Mouse (Mus musculus): ENCODE results near the gene M1ap.

M1ap gene

GRCm38 (mm10) chr6:83006114-83006513 is 59.4 kb downstream of the M1ap start:
- no peak for DNase-seq (ENCODE audit: extremely low spot score, low read depth, low spot score)

GRCm38 (mm10) chr6:83008659-83009058 is 62.0 kb downstream of the M1ap start:
- DNase-seq (ENCODE audit: extremely low spot score, low read depth, low spot score) = no peak

GRCm38 (mm10) chr6:83010010-83010409 is 63.3 kb downstream of the M1ap start:
- DNase-seq (ENCODE audit: extremely low spot score, low read depth, low spot score) = no peak

DNA sequence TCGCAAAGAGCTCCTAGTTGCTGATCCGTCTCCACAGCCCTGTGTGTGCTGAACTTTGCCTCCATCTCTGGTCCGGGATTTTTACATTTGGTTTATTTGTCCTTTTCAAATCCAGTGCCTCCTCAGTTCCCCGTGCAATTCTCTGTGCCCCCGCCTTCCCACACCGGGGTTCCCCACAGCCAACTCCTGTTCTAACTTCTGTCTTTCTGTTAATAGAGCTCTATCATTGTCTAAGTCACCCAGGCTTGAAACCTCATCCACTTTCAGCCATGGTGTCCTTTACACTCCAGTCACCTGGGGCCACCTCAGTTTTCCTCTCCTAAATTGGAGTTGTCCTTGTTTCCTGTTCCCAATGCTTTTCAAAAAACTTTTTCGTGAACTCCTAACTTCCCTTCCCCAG is 64.6 kb downstream of the M1ap start:
- DNase-seq (ENCODE audit: extremely low spot score, low read depth, low spot score) = no peak

- no peak for DNase-seq (ENCODE audit: extremely low spot score, low read depth, low spot score)
These were observed 65.1 kb downstream of the M1ap start for GRCm38 (mm10) chr6:83011756-83012155.

DNA sequence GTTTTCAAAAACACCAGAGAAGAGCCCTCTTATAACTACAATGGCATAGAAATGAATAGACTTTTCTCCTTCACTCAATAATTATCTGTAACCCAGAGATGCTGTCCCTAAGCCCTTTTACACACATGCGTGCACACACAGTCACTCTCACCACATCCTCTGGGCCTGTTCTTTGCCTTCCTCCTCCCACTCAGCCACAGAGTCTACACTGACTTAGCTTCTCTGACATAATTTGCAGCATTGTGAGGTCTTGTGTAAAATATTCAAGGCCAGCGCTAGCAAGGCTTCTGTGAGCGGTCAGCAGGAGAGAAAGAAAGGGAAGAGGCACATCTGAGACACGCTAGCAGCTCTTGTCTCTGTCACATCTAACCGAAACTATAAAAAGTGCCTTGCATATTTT is 66.7 kb downstream of the M1ap start:
- no peak for DNase-seq (ENCODE audit: extremely low spot score, low read depth, low spot score)

GRCm38 (mm10) chr6:83014482-83015466 is 68.1 kb downstream of the M1ap start:
- no peak for DNase-seq (ENCODE audit: extremely low spot score, low read depth, low spot score)

DNA sequence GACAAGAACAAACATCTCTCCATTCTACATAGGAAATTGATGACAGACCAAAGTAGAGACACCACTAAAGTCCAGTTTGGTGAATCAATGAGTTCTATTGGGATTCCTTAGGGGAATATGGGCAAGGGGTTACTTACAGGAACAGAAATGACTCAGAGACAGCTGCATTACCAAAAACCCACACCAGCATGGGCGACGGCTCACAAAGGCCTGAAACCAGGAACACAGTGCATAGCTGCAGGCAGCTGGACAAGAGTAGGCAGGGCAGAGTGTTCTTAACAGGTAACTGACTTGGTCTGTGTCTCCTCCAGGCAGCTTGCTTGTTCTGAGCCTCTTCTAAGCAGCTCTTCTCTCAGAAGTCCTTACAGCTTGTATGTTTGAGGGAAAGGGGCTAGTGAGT is 69.0 kb downstream of the M1ap start:
- no peak for DNase-seq (ENCODE audit: extremely low spot score, low read depth, low spot score)

DNA sequence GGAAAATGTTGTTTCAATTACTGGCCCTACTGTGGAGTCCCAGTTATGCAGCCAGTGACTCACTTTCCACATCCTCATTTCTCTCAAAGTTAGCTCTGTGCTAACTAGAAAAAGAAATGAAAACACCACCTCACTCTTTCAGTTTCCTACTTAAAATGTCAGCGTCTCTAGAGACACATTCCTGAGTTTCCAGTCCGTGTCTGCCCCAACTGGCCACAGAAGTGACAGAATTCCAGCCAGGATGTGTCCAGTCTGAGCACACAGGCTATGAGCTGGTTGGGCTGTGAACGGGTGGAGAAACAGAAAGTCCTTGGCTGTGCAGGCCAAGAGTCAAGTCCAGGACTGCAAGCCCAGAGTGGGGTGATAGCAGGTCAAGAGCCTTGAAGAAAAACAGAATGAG is 70.5 kb downstream of the M1ap start:
- DNase-seq (ENCODE audit: extremely low spot score, low read depth, low spot score) = no peak

GRCm38 (mm10) chr6:83019044-83019443 is 72.3 kb downstream of the M1ap start:
- DNase-seq (ENCODE audit: extremely low spot score, low read depth, low spot score) = no peak

GRCm38 (mm10) chr6:83020121-83020520 is 73.4 kb downstream of the M1ap start:
- no peak for DNase-seq (ENCODE audit: extremely low spot score, low read depth, low spot score)

GRCm38 (mm10) chr6:83020836-83021593 is 74.3 kb downstream of the M1ap start:
- DNase-seq (ENCODE audit: extremely low spot score, low read depth, low spot score) = no peak

- no peak for DNase-seq (ENCODE audit: extremely low spot score, low read depth, low spot score)
These were observed 76.3 kb downstream of the M1ap start for GRCm38 (mm10) chr6:83023008-83023407.

- DNase-seq (ENCODE audit: extremely low spot score, low read depth, low spot score) = no peak
These were observed 77.1 kb downstream of the M1ap start for GRCm38 (mm10) chr6:83023786-83024185.

GRCm38 (mm10) chr6:83024421-83024820 is 77.7 kb downstream of the M1ap start:
- no peak for DNase-seq (ENCODE audit: extremely low spot score, low read depth, low spot score)

- no peak for DNase-seq (ENCODE audit: extremely low spot score, low read depth, low spot score)
These were observed 78.5 kb downstream of the M1ap start for GRCm38 (mm10) chr6:83025221-83025620.

DNA sequence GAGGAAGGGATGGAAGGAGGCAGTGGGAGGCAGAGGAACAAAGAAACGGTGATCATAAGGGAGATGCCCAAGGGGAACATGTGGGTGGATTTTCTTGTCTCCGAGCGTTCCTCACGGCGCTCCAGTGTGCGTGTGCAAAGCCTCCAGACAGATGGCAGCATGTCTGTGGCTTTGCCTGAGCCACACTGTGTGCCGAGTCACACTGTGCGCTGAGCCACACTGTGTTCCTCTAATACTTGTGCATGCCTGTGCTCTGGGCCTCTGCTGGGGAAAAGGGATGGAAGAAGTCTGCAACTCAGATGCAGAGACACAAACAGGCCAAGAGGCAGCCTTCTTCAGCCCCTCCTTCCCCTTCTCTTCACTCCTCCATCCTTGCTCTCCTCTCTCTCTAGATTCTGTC is 80.6 kb downstream of the M1ap start:
- no peak for DNase-seq (ENCODE audit: extremely low spot score, low read depth, low spot score)

DNA sequence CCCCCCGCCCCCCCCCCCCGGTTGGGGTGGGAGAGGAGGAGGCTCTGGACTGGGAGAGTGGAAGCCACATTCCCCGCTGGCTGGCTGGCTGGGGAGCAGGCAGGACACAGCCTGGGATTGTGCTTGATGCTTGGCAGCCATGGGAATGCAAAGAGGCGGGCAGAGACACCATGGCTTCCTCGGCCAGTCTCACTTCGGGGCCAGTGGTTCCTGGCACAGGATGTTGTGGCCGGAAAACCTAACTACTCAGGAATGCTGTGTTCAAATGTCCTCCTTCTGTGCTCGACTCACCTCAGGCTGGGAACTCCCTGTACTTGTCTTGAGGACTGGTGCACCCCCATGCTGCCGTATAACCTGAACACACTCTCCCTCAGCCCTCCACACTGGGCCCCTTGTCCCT is 81.0 kb downstream of the M1ap start:
- no peak for DNase-seq (ENCODE audit: extremely low spot score, low read depth, low spot score)

DNA sequence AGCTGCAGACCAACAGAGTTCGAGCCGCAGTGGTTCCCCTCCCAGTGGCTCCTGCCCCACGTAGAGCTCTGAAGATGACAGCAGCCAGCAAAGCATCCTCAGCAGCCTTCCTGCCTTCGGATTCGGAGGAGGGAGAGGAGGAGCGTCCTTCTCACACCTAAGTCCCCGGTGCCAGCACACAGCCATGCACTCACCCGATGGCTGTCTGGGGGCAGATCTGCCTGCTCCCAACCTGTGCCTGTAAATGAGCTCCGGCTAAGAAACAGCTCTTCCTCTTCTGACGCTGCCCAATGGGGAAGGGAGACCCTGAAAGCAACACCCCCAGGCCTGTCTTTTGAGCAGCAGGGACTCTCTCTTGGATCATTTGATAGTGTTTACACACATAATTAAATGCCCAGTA is 83.1 kb downstream of the M1ap start:
- DNase-seq (ENCODE audit: extremely low spot score, low read depth, low spot score) = no peak

- DNase-seq (ENCODE audit: extremely low spot score, low read depth, low spot score) = no peak
These were observed 84.4 kb downstream of the M1ap start for GRCm38 (mm10) chr6:83031111-83031510.

GRCm38 (mm10) chr6:83031921-83032590 is 85.4 kb downstream of the M1ap start:
- DNase-seq (ENCODE audit: extremely low spot score, low read depth, low spot score) = no peak

All from hindlimb bud, embryonic 11.5 days (tissue).